Mouse (Mus musculus) kidney, postnatal 36 days (tissue): Measurements from ENCODE around the gene St8sia2.
A peak's percentile ranks its signal among the peaks of the same experiment; 100 is the strongest.
"Not testable (repeated sequence)": the region's sequence is repeated elsewhere in the genome, so short reads cannot be mapped to it uniquely, and the experiment has no call there.

Experiments used
- DNase-seq, 2 experiments: peaks; one replicate each; pipeline ENCODE4 v3.0.0; 2021 to 2022; ENCODE audit warnings: mixed read lengths in 2 of 2

St8sia2 gene

DNA sequence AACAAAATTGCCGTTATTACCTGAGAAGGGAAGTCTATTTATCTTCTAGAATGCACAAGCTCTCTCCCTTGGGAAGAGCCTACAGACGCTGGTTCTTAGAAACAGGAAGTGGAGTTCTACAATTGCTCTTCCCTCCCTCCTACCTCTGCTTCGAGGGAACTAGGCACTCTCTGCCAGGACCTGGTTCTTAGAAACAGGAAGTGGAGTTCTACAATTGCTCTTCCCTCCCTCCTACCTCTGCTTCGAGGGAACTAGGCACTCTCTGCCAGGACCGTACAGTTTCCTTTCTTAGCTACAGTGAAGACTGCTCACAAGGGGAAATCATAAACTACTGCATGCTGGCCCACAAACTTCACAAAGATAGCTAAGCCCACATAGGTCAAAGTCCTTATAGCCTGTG, 41.3 kb downstream of the St8sia2 start:
- DNase-seq: not testable (repeated sequence)

GRCm38 (mm10) chr7:73965164-73965563, 48.3 kb downstream of the St8sia2 start:
- DNase-seq: no peak

DNA sequence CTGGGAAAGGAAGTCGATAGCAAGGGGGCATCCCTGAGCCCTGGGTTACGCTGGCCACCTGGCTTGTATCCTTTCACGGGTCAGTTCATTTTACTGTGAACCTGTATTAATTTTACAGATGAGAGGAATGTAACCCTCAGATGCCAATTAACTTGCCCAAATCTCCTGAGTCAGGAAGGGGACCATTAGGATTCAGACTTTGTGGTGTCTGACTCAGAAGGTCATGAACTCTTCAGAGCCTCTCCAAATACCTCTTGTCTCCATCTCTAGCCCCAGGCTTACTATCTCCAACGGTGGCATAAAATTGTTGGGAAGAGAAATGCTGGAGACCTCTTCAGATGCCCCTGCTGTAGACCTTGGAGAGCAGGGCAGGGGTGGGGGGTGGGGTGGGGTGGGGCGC, 51.1 kb downstream of the St8sia2 start:
- DNase-seq: no peak

- DNase-seq: peak; percentile 34 to 65
Observed at GRCm38 (mm10) chr7:73954441-73954840, 59.0 kb downstream of the St8sia2 start.

DNA sequence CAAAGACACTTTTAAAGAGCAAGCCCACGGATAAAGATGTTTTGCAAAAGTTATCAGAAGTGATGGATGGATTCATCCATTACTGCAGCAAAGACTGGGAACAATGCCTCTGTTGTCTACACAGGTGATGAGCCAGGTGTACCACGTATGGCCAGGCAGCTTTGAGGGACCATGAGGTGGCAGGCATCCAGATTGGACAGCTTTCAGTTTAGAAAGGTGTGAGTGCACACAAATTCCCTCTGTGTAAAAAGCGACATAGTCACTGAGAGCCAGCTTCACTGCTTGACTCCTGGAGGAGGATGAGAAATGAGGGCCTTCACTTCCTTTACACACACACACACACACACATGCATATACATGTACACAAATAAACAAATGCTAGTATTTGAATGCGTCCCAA, 60.4 kb downstream of the St8sia2 start:
- DNase-seq: no peak

DNA sequence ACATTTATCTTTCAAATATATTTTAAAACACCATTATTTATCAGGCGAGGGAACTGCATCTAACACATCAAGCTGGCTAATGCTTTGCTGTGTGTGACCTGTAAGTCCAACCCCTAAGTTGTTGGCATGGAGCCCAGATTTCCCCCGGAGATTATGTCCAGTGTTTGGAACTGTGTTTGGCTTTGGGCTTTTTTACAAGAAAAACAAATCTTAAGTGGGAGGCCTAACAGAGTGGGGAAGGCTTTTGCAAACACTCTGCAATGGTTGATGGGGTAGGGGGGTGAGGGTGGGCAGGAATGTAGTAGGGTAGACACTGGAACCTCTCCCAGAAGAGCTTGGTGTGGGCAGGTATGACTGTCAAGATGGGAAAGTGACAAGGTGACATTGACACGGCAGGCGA, 71.8 kb downstream of the St8sia2 start:
- peak; percentile 68 to 77 for DNase-seq

DNA sequence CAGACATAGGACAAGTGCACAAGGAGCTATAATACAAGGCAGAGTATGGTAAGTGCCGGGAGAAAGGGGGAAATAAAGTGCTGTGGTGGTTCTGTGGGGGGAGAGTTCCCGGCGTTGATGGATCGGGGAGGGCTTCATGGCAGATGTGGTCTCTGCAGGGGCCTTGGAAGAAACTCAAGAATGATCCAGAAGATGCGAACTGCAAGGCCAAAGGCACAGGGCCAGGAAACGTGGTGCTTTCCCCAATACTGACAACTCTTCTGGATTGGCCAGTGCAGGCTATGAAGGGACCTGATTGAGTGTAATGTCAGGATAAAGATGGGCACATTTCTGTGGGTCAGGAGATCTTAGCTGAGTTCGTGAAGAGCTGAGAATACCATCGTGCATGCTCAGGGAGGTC, 74.3 kb downstream of the St8sia2 start:
- DNase-seq: no peak

GRCm38 (mm10) chr7:73938046-73938810, 75.3 kb downstream of the St8sia2 start:
- no peak for DNase-seq

DNA sequence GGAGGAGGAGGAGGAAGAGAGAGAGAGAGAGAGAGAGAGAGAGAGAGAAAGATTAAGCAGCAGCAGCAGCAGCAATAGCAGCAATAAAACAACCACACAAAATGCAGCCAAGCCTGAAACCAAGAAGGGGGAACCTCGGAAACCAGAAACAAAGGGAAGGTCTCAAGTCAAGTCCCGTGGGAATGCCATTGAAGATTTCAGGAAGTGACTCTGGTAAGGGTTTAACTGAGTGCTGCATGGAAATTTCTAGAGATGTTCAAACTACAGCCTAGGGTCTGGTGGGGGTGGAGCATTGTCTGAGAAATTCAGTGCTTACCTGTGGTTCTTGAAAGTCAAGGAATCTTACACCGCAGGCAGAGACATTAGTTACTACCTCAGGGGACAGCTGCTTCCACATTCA, 77.4 kb downstream of the St8sia2 start:
- DNase-seq: no peak

- no peak for DNase-seq
Observed at GRCm38 (mm10) chr7:73935703-73936102, 77.8 kb downstream of the St8sia2 start.

DNA sequence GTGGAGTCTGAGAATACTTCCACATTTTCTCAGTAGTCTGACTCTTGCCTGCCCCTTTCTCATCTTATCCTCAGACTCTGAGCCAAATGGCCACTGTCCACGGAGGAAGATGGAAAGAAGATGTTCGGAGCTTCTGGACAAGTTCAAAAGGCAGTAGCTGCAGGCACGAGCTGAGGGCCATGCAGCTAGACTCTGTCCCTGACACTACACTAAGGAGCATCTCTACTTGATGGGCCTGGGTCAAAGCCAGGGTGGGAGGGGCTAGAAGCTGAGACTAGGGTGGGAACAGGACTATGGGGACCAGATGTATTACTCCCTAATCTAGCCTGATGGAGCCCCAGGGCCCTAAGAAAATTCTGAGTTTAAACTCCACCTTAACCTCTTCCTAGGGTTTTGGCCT, 80.5 kb downstream of the St8sia2 start:
- DNase-seq: peak in 1 of 2 experiments; percentile 3

- no peak for DNase-seq
Observed at GRCm38 (mm10) chr7:73920921-73921485, 92.5 kb downstream of the St8sia2 start.

GRCm38 (mm10) chr7:73917633-73918311, 95.7 kb downstream of the St8sia2 start:
- no peak for DNase-seq

DNA sequence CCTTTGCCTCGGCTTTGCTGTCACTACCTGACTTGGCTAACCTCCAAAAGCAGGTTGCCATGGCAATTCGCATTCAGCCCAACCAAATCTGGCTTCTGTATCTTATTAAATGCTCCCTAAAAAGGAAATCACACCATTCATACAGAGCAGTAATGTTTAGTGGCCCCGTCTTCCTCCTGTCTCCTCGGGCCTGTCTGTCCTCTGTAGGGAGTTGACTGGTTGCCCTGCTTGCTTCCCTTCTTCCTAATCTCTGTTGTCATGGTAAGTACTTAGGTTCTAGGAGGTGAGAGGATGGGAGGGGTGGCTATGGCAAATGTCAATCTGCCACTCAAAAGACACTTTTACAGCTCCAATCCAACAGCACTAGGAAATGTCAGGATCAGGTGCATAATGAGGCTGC, 101.6 kb downstream of the St8sia2 start:
- peak in 1 of 2 experiments; percentile 6 for DNase-seq

GRCm38 (mm10) chr7:73910843-73911242, 102.6 kb downstream of the St8sia2 start:
- no peak for DNase-seq

DNA sequence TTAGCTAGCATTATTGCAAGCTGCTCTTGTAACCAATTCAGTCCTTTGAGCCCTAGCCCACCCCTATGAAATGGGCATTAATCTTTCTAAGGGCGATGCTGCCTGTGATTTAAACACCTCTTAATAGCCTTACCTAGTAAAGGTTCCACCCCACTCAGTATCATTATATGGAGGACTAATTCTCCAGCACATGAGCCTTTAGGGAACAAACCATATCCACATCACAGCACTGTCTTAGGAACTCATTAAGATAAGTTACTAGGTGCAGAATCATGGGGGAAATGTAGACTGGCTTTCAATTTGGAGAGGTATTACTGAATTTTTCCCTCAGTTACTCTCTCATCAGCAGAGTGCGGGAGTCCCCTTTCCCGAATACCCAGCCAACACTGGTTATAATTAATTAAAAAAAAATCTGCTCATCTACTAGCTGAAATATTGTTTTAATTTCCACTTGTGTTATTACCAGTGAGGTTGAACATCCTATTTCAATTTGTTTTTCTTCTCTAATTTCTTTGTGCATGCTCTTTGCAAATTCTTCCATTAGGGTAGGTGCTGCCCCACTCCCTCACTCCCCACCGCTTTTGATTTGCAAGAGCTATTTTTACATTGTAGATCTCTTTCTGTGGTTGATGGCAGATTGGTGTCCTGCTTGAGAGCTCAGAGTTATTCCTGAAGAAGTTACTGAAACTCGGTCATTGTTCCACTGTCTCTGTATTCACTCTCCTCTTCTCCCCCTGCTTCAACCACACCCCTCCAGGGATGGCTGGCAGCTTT, 103.9 kb downstream of the St8sia2 start:
- no peak for DNase-seq

DNA sequence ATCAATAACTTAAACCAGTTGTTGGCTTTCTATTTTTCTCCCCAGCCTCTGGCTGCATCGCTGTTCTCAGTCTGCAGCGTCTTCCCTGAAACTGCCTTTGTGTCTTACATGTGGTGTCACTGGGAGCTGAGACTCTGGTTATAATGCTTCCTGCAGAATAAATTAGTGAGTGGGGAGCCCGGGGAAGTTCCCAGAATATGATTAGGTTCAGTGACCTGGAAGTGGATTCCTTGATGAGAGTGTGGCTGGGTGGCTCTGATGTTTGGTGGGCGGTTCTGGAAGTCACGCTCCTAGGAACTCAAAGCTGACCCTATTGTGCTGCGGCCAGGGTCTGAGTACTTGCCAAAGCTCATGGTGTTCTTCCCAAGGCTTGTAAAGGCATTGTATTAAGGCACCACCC, 119.0 kb downstream of the St8sia2 start:
- DNase-seq: no peak

GRCm38 (mm10) chr7:73891830-73892229, 121.7 kb downstream of the St8sia2 start:
- no peak for DNase-seq

DNA sequence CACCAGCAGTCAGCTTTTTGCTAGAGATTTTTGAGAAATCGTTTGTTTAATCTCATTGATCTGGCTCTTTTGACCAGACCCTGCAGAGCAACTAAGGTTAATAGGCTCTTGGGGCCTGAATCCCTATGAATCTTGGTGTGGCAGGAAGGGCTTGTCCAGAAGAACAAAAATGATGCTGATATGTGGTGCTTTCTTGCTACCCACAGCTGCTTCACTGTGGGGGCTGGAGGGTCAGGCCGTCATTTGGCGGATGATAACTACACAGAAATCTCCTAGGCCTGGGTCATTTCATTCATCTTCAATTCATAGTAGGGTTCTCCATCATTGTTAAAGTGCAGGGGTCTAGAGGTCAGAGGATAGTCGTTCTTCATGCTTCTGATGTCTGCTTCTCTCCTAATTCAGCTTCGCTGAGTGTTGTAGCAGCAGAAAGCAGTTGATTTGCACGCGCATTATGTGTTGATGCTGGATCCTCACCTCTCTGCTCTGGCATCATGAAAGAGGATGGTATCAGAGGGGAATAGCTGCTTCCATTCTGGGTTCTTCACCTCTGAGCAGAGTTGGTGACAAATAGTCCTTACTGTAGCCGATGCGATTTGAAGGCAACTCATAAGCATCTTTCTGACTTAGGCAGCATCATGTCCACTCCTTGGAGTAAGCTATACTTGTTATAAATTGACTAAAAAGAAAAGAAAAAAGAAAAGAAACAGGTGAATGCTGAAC, 122.4 kb downstream of the St8sia2 start:
- DNase-seq: no peak

DNA sequence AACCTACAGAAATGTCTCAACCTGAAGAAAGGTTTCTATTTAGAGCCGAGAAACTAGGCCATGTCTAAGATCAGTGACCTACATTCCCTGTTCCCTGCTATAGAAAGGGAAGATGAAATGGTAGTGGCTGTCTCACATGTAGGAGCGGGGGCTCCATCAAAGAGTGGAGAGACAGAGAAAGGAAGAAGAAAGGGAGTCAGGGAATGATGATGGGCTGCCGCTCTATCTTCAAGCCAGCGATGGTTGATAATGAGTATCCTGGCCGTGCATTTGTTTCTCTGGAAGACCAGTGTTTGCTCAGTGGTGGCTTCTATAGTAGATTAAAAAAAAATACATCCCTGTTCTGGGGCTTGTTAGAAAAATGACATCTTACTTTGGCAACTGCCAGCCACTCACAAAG, 123.0 kb downstream of the St8sia2 start:
- no peak for DNase-seq
